Mouse (Mus musculus): ENCODE measurements around the gene Arg2. TPM values are rescaled to one million over a fixed set of nuclear protein-coding genes. Genes with fewer than 3 reads are reported as not detected.
A peak's percentile ranks its signal among the peaks of the same experiment; 100 is the strongest.

Gene Arg2
- polyA plus RNA-seq, 1 experiment from 2014 or later, result 0.67 TPM

GRCm38 (mm10) chr12:79122820-79123219, 7.8 kb upstream of the Arg2 start:
- Histone ChIP-seq H3K27me3 (ENCODE audit: control insufficient read depth, insufficient read depth, low read length) (no peaks in the 10 kb centered on the region), H3K9me3 (replicated peaks; ENCODE audit: control insufficient read depth, low read length) (no peaks in the 10 kb centered on the region), H3K9ac (ENCODE audit: low read length) (no peak overlapping the region), H3K36me3 (ENCODE audit: control insufficient read depth, insufficient read depth) (no peaks in the 10 kb centered on the region), H3K4me1 (ENCODE audit: control insufficient read depth, insufficient read depth, low read length) (no peaks in the 10 kb centered on the region), H3K4me2 (ENCODE audit: low read depth, low read length) (no peak overlapping the region), H3K4me3 (ENCODE audit: low read length) (no peak overlapping the region), H3K27ac (ENCODE audit: low read length) (no peak overlapping the region)
- ATAC-seq (replicated peaks; ENCODE audit: extremely low read depth, insufficient read depth, low FRiP score), result no peak
- 34% methylated on average over 3 of the region's 3 CpGs for WGBS

GRCm38 (mm10) chr12:79131178-79131675, 650 bp downstream of the Arg2 start:
- H3K4me2 ChIP-seq (ENCODE audit: low read depth, low read length), result peak overlapping the region; percentile 71
- H3K27me3 ChIP-seq (ENCODE audit: control insufficient read depth, insufficient read depth, low read length), result peaks cover 39% of the 10 kb centered on the region
- no peak overlapping the region for H3K27ac ChIP-seq (ENCODE audit: low read length)
- no peak for ATAC-seq (replicated peaks; ENCODE audit: extremely low read depth, insufficient read depth, low FRiP score)
- H3K36me3 ChIP-seq (ENCODE audit: control insufficient read depth, insufficient read depth), result no peaks in the 10 kb centered on the region
- under 1% methylated on average over 22 of the region's 22 CpGs for WGBS
- no peak overlapping the region for H3K9ac ChIP-seq (ENCODE audit: low read length)
- H3K4me3 ChIP-seq (ENCODE audit: low read length), result peak overlapping the region; percentile 48
- H3K9me3 ChIP-seq (replicated peaks; ENCODE audit: control insufficient read depth, low read length), result no peaks in the 10 kb centered on the region
- H3K4me1 ChIP-seq (ENCODE audit: control insufficient read depth, insufficient read depth, low read length), result 0 out of 2 replicates have a peak, but pooled peaks cover 9% of the 10 kb centered on the region

GRCm38 (mm10) chr12:79131706-79132460, 1.3 kb downstream of the Arg2 start:
- peak overlapping the region; percentile 48; the same call in 1 of the 2 replicates for H3K4me3 ChIP-seq (ENCODE audit: low read length)

GRCm38 (mm10) chr12:79134676-79135075, 4.1 kb downstream of the Arg2 start:
- Histone ChIP-seq H3K27ac (ENCODE audit: low read length) (no peak overlapping the region), H3K27me3 (ENCODE audit: control insufficient read depth, insufficient read depth, low read length) (peaks cover 38% of the 10 kb centered on the region), H3K4me3 (ENCODE audit: low read length) (no peak overlapping the region), H3K4me1 (ENCODE audit: control insufficient read depth, insufficient read depth, low read length) (0 out of 2 replicates have a peak, but pooled peaks cover 9% of the 10 kb centered on the region), H3K36me3 (ENCODE audit: control insufficient read depth, insufficient read depth) (no peaks in the 10 kb centered on the region), H3K9ac (ENCODE audit: low read length) (no peak overlapping the region), H3K9me3 (replicated peaks; ENCODE audit: control insufficient read depth, low read length) (no peaks in the 10 kb centered on the region), H3K4me2 (ENCODE audit: low read depth, low read length) (no peak overlapping the region)
- 22% methylated on average over 8 of the region's 8 CpGs for WGBS
- ATAC-seq (replicated peaks; ENCODE audit: extremely low read depth, insufficient read depth, low FRiP score), result no peak

More at GRCm38 (mm10) chr12:79131706-79132460, 1.3 kb downstream of the Arg2 start:
- no peaks in the 10 kb centered on the region for H3K9me3 ChIP-seq (replicated peaks; ENCODE audit: control insufficient read depth, low read length)
- no peak overlapping the region for H3K9ac ChIP-seq (ENCODE audit: low read length)
- no peak overlapping the region for H3K4me2 ChIP-seq (ENCODE audit: low read depth, low read length)
- H3K36me3 ChIP-seq (ENCODE audit: control insufficient read depth, insufficient read depth), result no peaks in the 10 kb centered on the region
- H3K27me3 ChIP-seq (ENCODE audit: control insufficient read depth, insufficient read depth, low read length), result peaks cover 39% of the 10 kb centered on the region
- no peak overlapping the region for H3K27ac ChIP-seq (ENCODE audit: low read length)
- WGBS, result 32% methylated on average over 5 of the region's 5 CpGs
- no peak for ATAC-seq (replicated peaks; ENCODE audit: extremely low read depth, insufficient read depth, low FRiP score)
- H3K4me1 ChIP-seq (ENCODE audit: control insufficient read depth, insufficient read depth, low read length), result 0 out of 2 replicates have a peak, but pooled peaks cover 9% of the 10 kb centered on the region

- peaks cover 35% of the 10 kb centered on the region for H3K27me3 ChIP-seq (ENCODE audit: control insufficient read depth, insufficient read depth, low read length)
- H3K4me3 ChIP-seq (ENCODE audit: low read length), result no peak overlapping the region
- H3K27ac ChIP-seq (ENCODE audit: low read length), result no peak overlapping the region
- H3K4me1 ChIP-seq (ENCODE audit: control insufficient read depth, insufficient read depth, low read length), result 0 out of 2 replicates have a peak, but pooled peaks cover 9% of the 10 kb centered on the region
- H3K9me3 ChIP-seq (replicated peaks; ENCODE audit: control insufficient read depth, low read length), result no peaks in the 10 kb centered on the region
- WGBS, result 25% methylated on average over 4 of the region's 4 CpGs
- ATAC-seq (replicated peaks; ENCODE audit: extremely low read depth, insufficient read depth, low FRiP score), result no peak
- H3K36me3 ChIP-seq (ENCODE audit: control insufficient read depth, insufficient read depth), result no peaks in the 10 kb centered on the region
- no peak overlapping the region for H3K9ac ChIP-seq (ENCODE audit: low read length)
- H3K4me2 ChIP-seq (ENCODE audit: low read depth, low read length), result no peak overlapping the region
Observed at GRCm38 (mm10) chr12:79135105-79135504, 4.5 kb downstream of the Arg2 start.

GRCm38 (mm10) chr12:79136949-79137348, 6.4 kb downstream of the Arg2 start:
- Histone ChIP-seq H3K27ac (ENCODE audit: low read length) (no peak overlapping the region), H3K4me1 (ENCODE audit: control insufficient read depth, insufficient read depth, low read length) (0 out of 2 replicates have a peak, but pooled peaks cover 5% of the 10 kb centered on the region), H3K27me3 (ENCODE audit: control insufficient read depth, insufficient read depth, low read length) (peaks cover 17% of the 10 kb centered on the region), H3K36me3 (ENCODE audit: control insufficient read depth, insufficient read depth) (no peaks in the 10 kb centered on the region), H3K9ac (ENCODE audit: low read length) (no peak overlapping the region), H3K4me3 (ENCODE audit: low read length) (no peak overlapping the region), H3K9me3 (replicated peaks; ENCODE audit: control insufficient read depth, low read length) (no peaks in the 10 kb centered on the region), H3K4me2 (ENCODE audit: low read depth, low read length) (no peak overlapping the region)
- WGBS, result 79% methylated on average over 7 of the region's 7 CpGs
- ATAC-seq (replicated peaks; ENCODE audit: extremely low read depth, insufficient read depth, low FRiP score), result no peak

- Histone ChIP-seq H3K27me3 (ENCODE audit: control insufficient read depth, insufficient read depth, low read length) (no peaks in the 10 kb centered on the region), H3K9ac (ENCODE audit: low read length) (no peak overlapping the region), H3K9me3 (replicated peaks; ENCODE audit: control insufficient read depth, low read length) (no peaks in the 10 kb centered on the region), H3K4me3 (ENCODE audit: low read length) (no peak overlapping the region), H3K4me1 (ENCODE audit: control insufficient read depth, insufficient read depth, low read length) (0 out of 2 replicates have a peak, but pooled peaks cover 5% of the 10 kb centered on the region), H3K36me3 (ENCODE audit: control insufficient read depth, insufficient read depth) (no peaks in the 10 kb centered on the region), H3K27ac (ENCODE audit: low read length) (no peak overlapping the region), H3K4me2 (ENCODE audit: low read depth, low read length) (no peak overlapping the region)
- no peak for ATAC-seq (replicated peaks; ENCODE audit: extremely low read depth, insufficient read depth, low FRiP score)
Observed at GRCm38 (mm10) chr12:79138999-79139398, 8.4 kb downstream of the Arg2 start.

GRCm38 (mm10) chr12:79139417-79139816, 8.8 kb downstream of the Arg2 start:
- ATAC-seq (replicated peaks; ENCODE audit: extremely low read depth, insufficient read depth, low FRiP score), result no peak
- H3K27me3 ChIP-seq (ENCODE audit: control insufficient read depth, insufficient read depth, low read length), result no peaks in the 10 kb centered on the region
- H3K4me2 ChIP-seq (ENCODE audit: low read depth, low read length), result no peak overlapping the region
- no peaks in the 10 kb centered on the region for H3K9me3 ChIP-seq (replicated peaks; ENCODE audit: control insufficient read depth, low read length)
- H3K36me3 ChIP-seq (ENCODE audit: control insufficient read depth, insufficient read depth), result no peaks in the 10 kb centered on the region
- no peak overlapping the region for H3K4me3 ChIP-seq (ENCODE audit: low read length)
- WGBS, result 35% methylated on average over 1 of the region's 1 CpGs
- H3K9ac ChIP-seq (ENCODE audit: low read length), result no peak overlapping the region
- no peak overlapping the region for H3K27ac ChIP-seq (ENCODE audit: low read length)
- 0 out of 2 replicates have a peak, but pooled peaks cover 5% of the 10 kb centered on the region for H3K4me1 ChIP-seq (ENCODE audit: control insufficient read depth, insufficient read depth, low read length)

- Histone ChIP-seq H3K9ac (ENCODE audit: low read length) (no peak overlapping the region), H3K9me3 (replicated peaks; ENCODE audit: control insufficient read depth, low read length) (no peaks in the 10 kb centered on the region), H3K4me1 (ENCODE audit: control insufficient read depth, insufficient read depth, low read length) (no peaks in the 10 kb centered on the region), H3K36me3 (ENCODE audit: control insufficient read depth, insufficient read depth) (no peaks in the 10 kb centered on the region), H3K4me3 (ENCODE audit: low read length) (no peak overlapping the region), H3K4me2 (ENCODE audit: low read depth, low read length) (no peak overlapping the region), H3K27me3 (ENCODE audit: control insufficient read depth, insufficient read depth, low read length) (no peaks in the 10 kb centered on the region), H3K27ac (ENCODE audit: low read length) (no peak overlapping the region)
- 76% methylated on average over 2 of the region's 2 CpGs for WGBS
- ATAC-seq (replicated peaks; ENCODE audit: extremely low read depth, insufficient read depth, low FRiP score), result no peak
Observed at GRCm38 (mm10) chr12:79140811-79141210, 10.2 kb downstream of the Arg2 start.
